Mouse (Mus musculus) cerebellum, adult 8-10 months (tissue): ENCODE results near the gene Spag5.

Experiments
- DNase-seq: peaks from one replicate; pipeline ENCODE4 v3.0.0; 2022

Gene Spag5

GRCm38 (mm10) chr11:78324000-78324785, 22.9 kb downstream of the Spag5 start:
- DNase-seq, result peak; percentile 52

- DNase-seq, result no peak
Observed at GRCm38 (mm10) chr11:78324965-78325364, 23.6 kb downstream of the Spag5 start.

GRCm38 (mm10) chr11:78327215-78327614, 25.9 kb downstream of the Spag5 start:
- DNase-seq, result no peak

GRCm38 (mm10) chr11:78327634-78328511, 26.5 kb downstream of the Spag5 start, which contains the start of gene Pigs:
Gene Pigs, plus strand, starts transcription at chr11:78328415.
- peak; percentile 98 for DNase-seq

GRCm38 (mm10) chr11:78328512-78329056, 27.3 kb downstream of the Spag5 start:
- DNase-seq, result no peak

GRCm38 (mm10) chr11:78332676-78333075, 31.3 kb downstream of the Spag5 start:
- DNase-seq, result no peak

GRCm38 (mm10) chr11:78333992-78334391, 32.7 kb downstream of the Spag5 start:
- DNase-seq, result no peak

GRCm38 (mm10) chr11:78337040-78337439, 35.7 kb downstream of the Spag5 start:
- no peak for DNase-seq

- DNase-seq, result no peak
Observed at GRCm38 (mm10) chr11:78341702-78342101, 40.4 kb downstream of the Spag5 start.

- peak; percentile 75 for DNase-seq
Observed at GRCm38 (mm10) chr11:78343381-78344327, 42.3 kb downstream of the Spag5 start, which contains the start of gene Unc119. Gene Unc119, plus strand, starts transcription at chr11:78343482.

GRCm38 (mm10) chr11:78344328-78344889, 43.1 kb downstream of the Spag5 start:
- DNase-seq, result no peak

- DNase-seq, result no peak
Observed at GRCm38 (mm10) chr11:78344890-78345715, 43.8 kb downstream of the Spag5 start.

- no peak for DNase-seq
Observed at GRCm38 (mm10) chr11:78345801-78346200, 44.5 kb downstream of the Spag5 start.

- DNase-seq, result no peak
Observed at GRCm38 (mm10) chr11:78346326-78347069, 45.2 kb downstream of the Spag5 start.

- DNase-seq, result peak; percentile 77
Observed at GRCm38 (mm10) chr11:78347070-78347754, 45.9 kb downstream of the Spag5 start.

GRCm38 (mm10) chr11:78347908-78348307, 46.6 kb downstream of the Spag5 start:
- DNase-seq, result no peak

GRCm38 (mm10) chr11:78348474-78348873, 47.1 kb downstream of the Spag5 start:
- no peak for DNase-seq

- no peak for DNase-seq
Observed at GRCm38 (mm10) chr11:78349441-78350358, 48.4 kb downstream of the Spag5 start.
